Comparison of ENCODE assay signal across 8 mouse cellular contexts in the genomic region with DNA sequence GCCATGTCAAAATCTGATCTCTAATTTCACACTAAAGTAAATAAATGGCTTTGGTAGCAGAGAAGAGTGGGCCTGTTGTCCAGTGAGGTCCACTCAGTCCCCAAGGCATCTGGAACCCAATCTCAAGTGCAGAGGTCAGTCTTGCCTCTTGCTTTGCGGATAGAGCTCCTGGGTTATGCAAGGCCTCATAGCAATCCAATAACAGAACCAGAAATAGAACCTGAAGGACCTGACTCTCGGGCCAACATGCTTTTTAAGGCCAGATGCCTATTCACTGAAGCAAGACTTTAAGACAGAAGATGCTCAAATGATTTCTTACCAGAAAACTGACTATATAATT. TPM values are rescaled to one million over a fixed set of nuclear protein-coding genes. Genes with fewer than 3 reads are reported as not detected.
DNase-seq lines count a peak whose midpoint lies in the region; ATAC-seq and TF ChIP-seq lines count a peak whose summit lies in the region.

No protein-coding gene starts in this region.

- peak overlapping the region; percentile 98 for H3K4me3 ChIP-seq in gastrocnemius, adult 2 months
- peak overlapping the region; percentile 88; the same call in 1 of the 2 replicates for H3K4me3 ChIP-seq in embryonic facial prominence, embryonic 10.5 days
- peak overlapping the region; percentile 91 for H3K4me3 ChIP-seq in liver, embryonic 12.5 days
- H3K4me3 ChIP-seq in neural tube, embryonic 13.5 days: peak overlapping the region; percentile 92

- 83% methylated on average over 2 of the region's 2 CpGs for WGBS in embryonic facial prominence, embryonic 10.5 days
- WGBS in liver, embryonic 12.5 days (ENCODE audit: insufficient replicate concordance): 63% methylated on average over 2 of the region's 2 CpGs
- WGBS in neural tube, embryonic 13.5 days: 78% methylated on average over 2 of the region's 2 CpGs

- H3K4me2 ChIP-seq in liver, embryonic 12.5 days: peak overlapping the region; percentile 96
- peak overlapping the region; percentile 46 for H3K4me2 ChIP-seq in neural tube, embryonic 13.5 days

- no peaks in the 10 kb centered on the region for H3K27me3 ChIP-seq in embryonic facial prominence, embryonic 10.5 days (replicated peaks; ENCODE audit: low read depth, poor library complexity, severe bottlenecking)
- H3K27me3 ChIP-seq in liver, embryonic 12.5 days (replicated peaks): no peaks in the 10 kb centered on the region
- H3K27me3 ChIP-seq in neural tube, embryonic 13.5 days: no peaks in the 10 kb centered on the region

- peak overlapping the region; percentile 84 for H3K27ac ChIP-seq in gastrocnemius, adult 2 months
- H3K27ac ChIP-seq in embryonic facial prominence, embryonic 10.5 days (replicated peaks): no peak overlapping the region; the same call in 1 of the 2 replicates
- H3K27ac ChIP-seq in liver, embryonic 12.5 days: no peak overlapping the region
- H3K27ac ChIP-seq in neural tube, embryonic 13.5 days (replicated peaks): no peak overlapping the region

- H3K36me3 ChIP-seq in embryonic facial prominence, embryonic 10.5 days (replicated peaks): no peaks in the 10 kb centered on the region
- H3K36me3 ChIP-seq in liver, embryonic 12.5 days: no peaks in the 10 kb centered on the region
- H3K36me3 ChIP-seq in neural tube, embryonic 13.5 days: no peaks in the 10 kb centered on the region

- no peak for ATAC-seq in liver, embryonic 12.5 days
- peak; percentile 1; the same call in 1 of the 2 replicates for ATAC-seq in neural tube, embryonic 13.5 days (ENCODE audit: low read depth)
- no peak for ATAC-seq in CD4-positive, CD25-positive, alpha-beta regulatory T cell, adult 4 months

- H3K9ac ChIP-seq in liver, embryonic 12.5 days: peak overlapping the region; percentile 27; the same call in 1 of the 2 replicates
- no peak overlapping the region for H3K9ac ChIP-seq in neural tube, embryonic 13.5 days

- intact Hi-C loops in gastrocnemius, adult 2 months (cut with DNase I): loop anchor here (5.0 to 10.0 kb wide), 3 partner anchors 345 to 1915 kb away; a partner anchor contains a TSS
- intact Hi-C loops in gastrocnemius, postnatal 14 days (cut with DNase I; ENCODE audit: low total_unique reads): no loop called here
- intact Hi-C loops in heart, postnatal 36 days (cut with DNase I): loop anchor here (10.0 kb wide), 2 partner anchors 502 to 578 kb away; a partner anchor contains a TSS

- DNase-seq in gastrocnemius, adult 2 months: peak; percentile 41
- no peak for DNase-seq in gastrocnemius, postnatal 14 days
- DNase-seq in embryonic facial prominence, embryonic 10.5 days (ENCODE audit: low spot score): no peak
- DNase-seq in heart, postnatal 36 days: peak; percentile 25 to 35
- DNase-seq in spleen, postnatal 36 days (ENCODE audit: low spot score in 2 of 2): no peak

- no peak for TF ChIP-seq CTCF in gastrocnemius, adult 2 months (IDR thresholded peaks at IDR 0.05)

- no peaks in the 10 kb centered on the region for H3K9me3 ChIP-seq in embryonic facial prominence, embryonic 10.5 days
- no peaks in the 10 kb centered on the region for H3K9me3 ChIP-seq in liver, embryonic 12.5 days (replicated peaks)
- H3K9me3 ChIP-seq in neural tube, embryonic 13.5 days: no peaks in the 10 kb centered on the region

- H3K4me1 ChIP-seq in embryonic facial prominence, embryonic 10.5 days: peaks cover 26% of the 10 kb centered on the region
- H3K4me1 ChIP-seq in liver, embryonic 12.5 days: peaks cover 30% of the 10 kb centered on the region
- peaks cover 24% of the 10 kb centered on the region for H3K4me1 ChIP-seq in neural tube, embryonic 13.5 days (replicated peaks)

RNA-seq across cellular contexts. Expression of a gene that starts 0.4 kb away (rescaled TPM):
- 1 to 10 TPM; 5.8 to 9.6 TPM for total RNA-seq in gastrocnemius, adult 2 months (2021)
- total RNA-seq in gastrocnemius, postnatal 14 days (2021): 1 to 10 TPM; 2.9 to 5.0 TPM
- 8.9 and 11.3 TPM in 2 replicates for polyA plus RNA-seq in embryonic facial prominence, embryonic 10.5 days (2016; fragmentation: Nextera tagmentation; extraction: Ambion mirVana)
- 10 to 100 TPM; 39.6 to 45.0 TPM for total RNA-seq in heart, postnatal 36 days (2021)
- 6.5 and 7.8 TPM in 2 replicates for polyA plus RNA-seq in liver, embryonic 12.5 days (2016; fragmentation: Nextera tagmentation; extraction: Ambion mirVana)
- 9.3 and 9.4 TPM in 2 replicates for polyA plus RNA-seq in neural tube, embryonic 13.5 days (2015; fragmentation: Nextera tagmentation; extraction: Ambion mirVana)
- polyA plus RNA-seq in CD4-positive, CD25-positive, alpha-beta regulatory T cell, adult 4 months (2017; shearing (Covaris generic)): 10 to 100 TPM; 11.1 to 11.2 TPM

Comparison
In these comparisons a context has a peak if more than half of its experiments do, and no peak if none do; other contexts are left out.
1. DNase-seq: peak in gastrocnemius, adult 2 months (single experiment) and heart, postnatal 36 days (2 of 2); none in gastrocnemius, postnatal 14 days (single experiment), embryonic facial prominence, embryonic 10.5 days (single experiment) and spleen, postnatal 36 days (0 of 2).
2. Peak in every context shown above with its lines, with median percentiles within 50 percentile points of each other: H3K4me3 ChIP-seq.